Comparison of ENCODE assay signal across 16 mouse cellular contexts in genomic region chr17:78571494-78571893, GRCm38 (mm10).
A peak's percentile ranks its signal among the peaks of the same experiment; 100 is the strongest.
DNase-seq lines count a peak whose midpoint lies in the region; ATAC-seq and TF ChIP-seq lines count a peak whose summit lies in the region.
"Had no signal": no experiment of that assay in that cellular context is flagged by ENCODE, and none has a peak within 500 bp of the region (broad histone marks: within the 10 kb centered on the region; RNA-seq: fewer than 3 reads in every experiment).

No protein-coding gene starts in this region.

- intact Hi-C loops in left cerebral cortex, postnatal 25 days (cut with DNase I), result no loop called here

- peaks cover 16% of the 10 kb centered on the region for H3K4me1 ChIP-seq in heart, embryonic 10.5 days
- no peaks in the 10 kb centered on the region for H3K4me1 ChIP-seq in intestine, postnatal 0 days (replicated peaks; ENCODE audit: control insufficient read depth, insufficient read depth, low read length)
- H3K4me1 ChIP-seq in hindbrain, embryonic 14.5 days (replicated peaks; ENCODE audit: control insufficient read depth, insufficient read depth, low read length), result no peaks in the 10 kb centered on the region
- H3K4me1 ChIP-seq: hindbrain, embryonic 15.5 days; lung, embryonic 15.5 days; midbrain, embryonic 15.5 days; stomach, embryonic 15.5 days had no signal

- H3K4me3 ChIP-seq in heart, embryonic 10.5 days, result no peak overlapping the region
- H3K4me3 ChIP-seq in intestine, postnatal 0 days (ENCODE audit: low read depth, low read length), result no peak overlapping the region
- H3K4me3 ChIP-seq in hindbrain, embryonic 14.5 days (replicated peaks; ENCODE audit: low read length), result no peak overlapping the region
- H3K4me3 ChIP-seq: hindbrain, embryonic 15.5 days; lung, embryonic 15.5 days; midbrain, embryonic 15.5 days; stomach, embryonic 15.5 days had no signal

- DNase-seq in gastrocnemius, adult 18-20 months (ENCODE audit: low spot score), result peak; percentile 4
- no peak for DNase-seq in gastrocnemius, postnatal 4 days (ENCODE audit: low spot score in 2 of 2)
- DNase-seq in ZHBTc4 (ENCODE audit: low read depth, low spot score), result peak; percentile 12
- DNase-seq in heart, embryonic 10.5 days (ENCODE audit: low spot score), result peak; percentile 90
- no peak for DNase-seq in hindbrain, embryonic 14.5 days (ENCODE audit: low spot score)
- no peak for DNase-seq in left cerebral cortex, postnatal 25 days (ENCODE audit: low spot score in 2 of 2)
- DNase-seq: cerebellum, postnatal 14 days; left cerebral cortex, postnatal 4 days; right cerebral cortex, postnatal 14 days had no signal

- peak overlapping the region; percentile 77 for H3K27ac ChIP-seq in heart, embryonic 10.5 days
- peak overlapping the region; percentile 63 for H3K27ac ChIP-seq in intestine, postnatal 0 days (ENCODE audit: low read depth, low read length)
- no peak overlapping the region for H3K27ac ChIP-seq in hindbrain, embryonic 14.5 days
- H3K27ac ChIP-seq: hindbrain, embryonic 15.5 days; kidney, postnatal 0 days; lung, embryonic 15.5 days; midbrain, embryonic 15.5 days; stomach, embryonic 15.5 days had no signal

- WGBS in heart, embryonic 10.5 days, result 21% methylated on average over 6 of the region's 6 CpGs
- WGBS in intestine, postnatal 0 days, result 52% methylated on average over 6 of the region's 6 CpGs
- WGBS in hindbrain, embryonic 14.5 days, result 92% methylated on average over 6 of the region's 6 CpGs

- no peak overlapping the region for H3K4me2 ChIP-seq in intestine, postnatal 0 days (replicated peaks; ENCODE audit: low read depth)
- H3K4me2 ChIP-seq in hindbrain, embryonic 14.5 days (replicated peaks), result no peak overlapping the region
- H3K4me2 ChIP-seq: hindbrain, embryonic 15.5 days; lung, embryonic 15.5 days; midbrain, embryonic 15.5 days; stomach, embryonic 15.5 days had no signal

- no peaks in the 10 kb centered on the region for H3K27me3 ChIP-seq in heart, embryonic 10.5 days (ENCODE audit: insufficient read depth, poor library complexity, severe bottlenecking)
- no peaks in the 10 kb centered on the region for H3K27me3 ChIP-seq in intestine, postnatal 0 days (replicated peaks; ENCODE audit: control insufficient read depth, insufficient read depth, low read length)
- H3K27me3 ChIP-seq in hindbrain, embryonic 14.5 days (ENCODE audit: control insufficient read depth, insufficient read depth, low read length), result no peaks in the 10 kb centered on the region
- H3K27me3 ChIP-seq: hindbrain, embryonic 15.5 days; lung, embryonic 15.5 days; midbrain, embryonic 15.5 days; stomach, embryonic 15.5 days had no signal

- peak; percentile 89 for ATAC-seq in intestine, postnatal 0 days
- ATAC-seq in hindbrain, embryonic 14.5 days (ENCODE audit: low FRiP score), result no peak
- no peak for ATAC-seq in erythroblast, adult 5-6 weeks (replicated peaks; ENCODE audit: low FRiP score, poor library complexity, severe bottlenecking)
- ATAC-seq: midbrain, embryonic 15.5 days had no signal

- TF ChIP-seq CTCF in intestine, postnatal 0 days (IDR thresholded peaks at IDR 0.05; ENCODE audit: low read depth), result no peak

- H3K9ac ChIP-seq in intestine, postnatal 0 days (ENCODE audit: low read depth, low read length), result no peak overlapping the region
- H3K9ac ChIP-seq in hindbrain, embryonic 14.5 days, result no peak overlapping the region
- H3K9ac ChIP-seq: hindbrain, embryonic 15.5 days; lung, embryonic 15.5 days; midbrain, embryonic 15.5 days; stomach, embryonic 15.5 days had no signal

- no peaks in the 10 kb centered on the region for H3K9me3 ChIP-seq in heart, embryonic 10.5 days
- H3K9me3 ChIP-seq in intestine, postnatal 0 days (ENCODE audit: control insufficient read depth), result no peaks in the 10 kb centered on the region
- H3K9me3 ChIP-seq in hindbrain, embryonic 14.5 days (ENCODE audit: control insufficient read depth, low read length), result no peaks in the 10 kb centered on the region
- H3K9me3 ChIP-seq: hindbrain, embryonic 15.5 days; lung, embryonic 15.5 days; midbrain, embryonic 15.5 days; stomach, embryonic 15.5 days had no signal

- no peaks in the 10 kb centered on the region for H3K36me3 ChIP-seq in heart, embryonic 10.5 days
- H3K36me3 ChIP-seq in intestine, postnatal 0 days (ENCODE audit: control insufficient read depth, insufficient read depth), result no peaks in the 10 kb centered on the region
- H3K36me3 ChIP-seq in hindbrain, embryonic 14.5 days (replicated peaks; ENCODE audit: control insufficient read depth, insufficient read depth), result no peaks in the 10 kb centered on the region
- H3K36me3 ChIP-seq: hindbrain, embryonic 15.5 days; lung, embryonic 15.5 days; midbrain, embryonic 15.5 days; stomach, embryonic 15.5 days had no signal

Comparison
In these comparisons a context has a peak if more than half of its experiments do, and no peak if none do; other contexts are left out.
1. DNase-seq: peak in gastrocnemius, adult 18-20 months (single experiment), ZHBTc4 (single experiment) and heart, embryonic 10.5 days (single experiment); none in gastrocnemius, postnatal 4 days (0 of 2), hindbrain, embryonic 14.5 days (single experiment) and left cerebral cortex, postnatal 25 days (0 of 2).